Mouse (Mus musculus) CD8-positive naive resting alpha-beta T cell, adult 57 days (primary cell): ENCODE measurements around the gene Tmbim7. TPM values are rescaled to one million over a fixed set of nuclear protein-coding genes. Genes with fewer than 3 reads are reported as not detected.

Experiments used
- total RNA-seq: library from RNA; stranded (reverse); gene quantifications from one replicate; pipeline ENCODE4 v1.2.4, GENCODE M21; 2023

Gene Tmbim7
- not detected for total RNA-seq

GRCm38 (mm10) chr5:3650881-3651280 is at the start of gene Tmbim7:
Tmbim7 (plus strand) TSS chr5:3651181.

GRCm38 (mm10) chr5:3657085-3657484 is 6.1 kb downstream of the Tmbim7 start, which contains the start of gene Gatad1:
Gatad1 (minus strand) TSS chr5:3657185.

Other genes starting within 250 kb of the Tmbim7 start
- gene Fam133b, start 107.3 kb upstream of the Tmbim7 start, total RNA-seq = 81.0 TPM
- gene 1700109H08Rik, start 79.6 kb upstream of the Tmbim7 start, total RNA-seq = 31.0 TPM
- 21.6 TPM for gene Pex1, start 55.1 kb upstream of the Tmbim7 start, total RNA-seq
- gene Rbm48, start 54.6 kb upstream of the Tmbim7 start, total RNA-seq = 60.3 TPM
- 36.0 TPM for gene Gatad1, start 6.0 kb downstream of the Tmbim7 start, total RNA-seq
- 95.3 TPM for gene Ankib1, start 151.7 kb downstream of the Tmbim7 start, total RNA-seq
- gene Krit1, start 152.0 kb downstream of the Tmbim7 start, total RNA-seq = 84.8 TPM
- 0.15 TPM for gene Lrrd1, start 194.0 kb downstream of the Tmbim7 start, total RNA-seq
- 10.5 TPM for gene Mterf1a, start 242.8 kb downstream of the Tmbim7 start, total RNA-seq